Mouse (Mus musculus): Measurements from ENCODE around the gene Olfm1. TPM values are rescaled to one million over a fixed set of nuclear protein-coding genes. Genes with fewer than 3 reads are reported as not detected.

Gene Olfm1
- polyA plus RNA-seq, 1 experiment from 2014 or later = 16.1 TPM

GRCm38 (mm10) chr2:28209653-28210052 is 16.9 kb downstream of the Olfm1 start:
- Histone ChIP-seq H3K9me3 (ENCODE audit: low read depth, low read length) (no peaks in the 10 kb centered on the region), H3K36me3 (ENCODE audit: insufficient read depth) (no peaks in the 10 kb centered on the region), H3K4me3 (ENCODE audit: low read depth, low read length) (no peak overlapping the region), H3K4me1 (ENCODE audit: insufficient read depth) (no peaks in the 10 kb centered on the region), H3K27ac (ENCODE audit: low read depth) (no peak overlapping the region), H3K9ac (no peak overlapping the region), H3K27me3 (ENCODE audit: insufficient read depth, low read length) (peaks cover 12% of the 10 kb centered on the region), H3K4me2 (no peak overlapping the region)
- no peak for ATAC-seq (ENCODE audit: insufficient read depth)
- no peak for DNase-seq
- WGBS = 88% methylated on average over 12 of the region's 12 CpGs
- no peak for TF ChIP-seq CTCF (IDR thresholded peaks at IDR 0.05; ENCODE audit: low read depth)

- H3K27me3 ChIP-seq (ENCODE audit: insufficient read depth, low read length) = peaks cover 12% of the 10 kb centered on the region
- DNase-seq (no peak), ATAC-seq (ENCODE audit: insufficient read depth) (no peak)
- H3K4me2 ChIP-seq = no peak overlapping the region
- no peak overlapping the region for H3K4me3 ChIP-seq (ENCODE audit: low read depth, low read length)
- H3K27ac ChIP-seq (ENCODE audit: low read depth) = no peak overlapping the region
- H3K9me3 ChIP-seq (ENCODE audit: low read depth, low read length) = no peaks in the 10 kb centered on the region
- H3K36me3 ChIP-seq (ENCODE audit: insufficient read depth) = 0 out of 2 replicates have a peak, but pooled peaks cover 5% of the 10 kb centered on the region
- no peak overlapping the region for H3K9ac ChIP-seq
- H3K4me1 ChIP-seq (ENCODE audit: insufficient read depth) = no peaks in the 10 kb centered on the region
- TF ChIP-seq CTCF (IDR thresholded peaks at IDR 0.05; ENCODE audit: low read depth) = no peak
- WGBS = 44% methylated on average over 4 of the region's 4 CpGs
Observed at GRCm38 (mm10) chr2:28210273-28210672, 17.5 kb downstream of the Olfm1 start.

GRCm38 (mm10) chr2:28211531-28212281 is 18.9 kb downstream of the Olfm1 start:
- peak; percentile 62 for DNase-seq
- no peaks in the 10 kb centered on the region for H3K9me3 ChIP-seq (ENCODE audit: low read depth, low read length)
- no peak overlapping the region for H3K4me3 ChIP-seq (ENCODE audit: low read depth, low read length)
- no peak for TF ChIP-seq CTCF (IDR thresholded peaks at IDR 0.05; ENCODE audit: low read depth)
- WGBS = 52% methylated on average over 22 of the region's 22 CpGs
- no peak for ATAC-seq (ENCODE audit: insufficient read depth)
- H3K9ac ChIP-seq = no peak overlapping the region
- peaks cover 3% of the 10 kb centered on the region for H3K27me3 ChIP-seq (ENCODE audit: insufficient read depth, low read length)
- 0 out of 2 replicates have a peak, but pooled peaks cover 5% of the 10 kb centered on the region for H3K36me3 ChIP-seq (ENCODE audit: insufficient read depth)
- H3K4me1 ChIP-seq (ENCODE audit: insufficient read depth) = no peaks in the 10 kb centered on the region
- H3K4me2 ChIP-seq = no peak overlapping the region
- no peak overlapping the region for H3K27ac ChIP-seq (ENCODE audit: low read depth)

- 0 out of 2 replicates have a peak, but pooled peaks cover 5% of the 10 kb centered on the region for H3K36me3 ChIP-seq (ENCODE audit: insufficient read depth)
- WGBS = 55% methylated on average over 5 of the region's 5 CpGs
- no peak overlapping the region for H3K27ac ChIP-seq (ENCODE audit: low read depth)
- no peaks in the 10 kb centered on the region for H3K4me1 ChIP-seq (ENCODE audit: insufficient read depth)
- no peak overlapping the region for H3K4me2 ChIP-seq
- no peaks in the 10 kb centered on the region for H3K9me3 ChIP-seq (ENCODE audit: low read depth, low read length)
- H3K27me3 ChIP-seq (ENCODE audit: insufficient read depth, low read length) = no peaks in the 10 kb centered on the region
- no peak for TF ChIP-seq CTCF (IDR thresholded peaks at IDR 0.05; ENCODE audit: low read depth)
- DNase-seq (no peak), ATAC-seq (ENCODE audit: insufficient read depth) (no peak)
- H3K4me3 ChIP-seq (ENCODE audit: low read depth, low read length) = no peak overlapping the region
- H3K9ac ChIP-seq = no peak overlapping the region
Observed at GRCm38 (mm10) chr2:28212911-28213310, 20.1 kb downstream of the Olfm1 start.

GRCm38 (mm10) chr2:28216211-28216775 is 23.5 kb downstream of the Olfm1 start:
- DNase-seq (no peak), ATAC-seq (ENCODE audit: insufficient read depth) (no peak)
- 71% methylated on average over 5 of the region's 5 CpGs for WGBS
- Histone ChIP-seq H3K27me3 (ENCODE audit: insufficient read depth, low read length) (no peaks in the 10 kb centered on the region), H3K27ac (ENCODE audit: low read depth) (no peak overlapping the region), H3K4me1 (ENCODE audit: insufficient read depth) (no peaks in the 10 kb centered on the region), H3K9me3 (ENCODE audit: low read depth, low read length) (no peaks in the 10 kb centered on the region), H3K4me2 (no peak overlapping the region), H3K9ac (no peak overlapping the region), H3K36me3 (ENCODE audit: insufficient read depth) (0 out of 2 replicates have a peak, but pooled peaks cover 5% of the 10 kb centered on the region), H3K4me3 (ENCODE audit: low read depth, low read length) (no peak overlapping the region)
- no peak for TF ChIP-seq CTCF (IDR thresholded peaks at IDR 0.05; ENCODE audit: low read depth)

GRCm38 (mm10) chr2:28217783-28218182 is 25.0 kb downstream of the Olfm1 start:
- no peak overlapping the region for H3K27ac ChIP-seq (ENCODE audit: low read depth)
- no peak overlapping the region for H3K4me3 ChIP-seq (ENCODE audit: low read depth, low read length)
- DNase-seq (no peak), ATAC-seq (ENCODE audit: insufficient read depth) (no peak)
- no peak overlapping the region for H3K9ac ChIP-seq
- 0 out of 2 replicates have a peak, but pooled peaks cover 5% of the 10 kb centered on the region for H3K36me3 ChIP-seq (ENCODE audit: insufficient read depth)
- no peak for TF ChIP-seq CTCF (IDR thresholded peaks at IDR 0.05; ENCODE audit: low read depth)
- H3K4me1 ChIP-seq (ENCODE audit: insufficient read depth) = no peaks in the 10 kb centered on the region
- H3K4me2 ChIP-seq = no peak overlapping the region
- no peaks in the 10 kb centered on the region for H3K27me3 ChIP-seq (ENCODE audit: insufficient read depth, low read length)
- WGBS = 78% methylated on average over 1 of the region's 1 CpGs
- no peaks in the 10 kb centered on the region for H3K9me3 ChIP-seq (ENCODE audit: low read depth, low read length)

- no peak for DNase-seq
- no peaks in the 10 kb centered on the region for H3K9me3 ChIP-seq (ENCODE audit: low read depth, low read length)
- H3K9ac ChIP-seq = no peak overlapping the region
- H3K4me2 ChIP-seq = no peak overlapping the region
- H3K4me3 ChIP-seq (ENCODE audit: low read depth, low read length) = no peak overlapping the region
- H3K27ac ChIP-seq (ENCODE audit: low read depth) = no peak overlapping the region
- 0 out of 2 replicates have a peak, but pooled peaks cover 5% of the 10 kb centered on the region for H3K36me3 ChIP-seq (ENCODE audit: insufficient read depth)
- TF ChIP-seq CTCF (IDR thresholded peaks at IDR 0.05; ENCODE audit: low read depth) = no peak
- H3K27me3 ChIP-seq (ENCODE audit: insufficient read depth, low read length) = no peaks in the 10 kb centered on the region
- no peak for ATAC-seq (ENCODE audit: insufficient read depth)
- H3K4me1 ChIP-seq (ENCODE audit: insufficient read depth) = no peaks in the 10 kb centered on the region
- 63% methylated on average over 7 of the region's 7 CpGs for WGBS
Observed at GRCm38 (mm10) chr2:28218651-28219356, 26.0 kb downstream of the Olfm1 start.
